Mouse (Mus musculus): Measurements from ENCODE around the gene Wfdc9.

GRCm38 (mm10) chr2:164604411-164604810 lies 52.0 kb downstream of the Wfdc9 start:
- no peak for TF ChIP-seq CTCF (IDR thresholded peaks at IDR 0.05; ENCODE audit: borderline replicate concordance, control insufficient read depth, extremely low read depth, insufficient read depth, low read length, poor library complexity)
- no peak for TF ChIP-seq POLR2A (IDR thresholded peaks at IDR 0.05; ENCODE audit: control insufficient read depth, extremely low read depth, insufficient read depth, low read length, poor library complexity)
